8 mouse cellular contexts compared by ENCODE assay signal in genomic region chr7:34228641-34229040, GRCm38 (mm10). TPM values are rescaled to one million over a fixed set of nuclear protein-coding genes. Genes with fewer than 3 reads are reported as not detected.
A peak's percentile ranks its signal among the peaks of the same experiment; 100 is the strongest.
DNase-seq lines count a peak whose midpoint lies in the region; ATAC-seq and TF ChIP-seq lines count a peak whose summit lies in the region.
"Had no signal": no experiment of that assay in that cellular context is flagged by ENCODE, and none has a peak within 500 bp of the region (broad histone marks: within the 10 kb centered on the region; RNA-seq: fewer than 3 reads in every experiment).

No protein-coding gene starts in this region.

- peak overlapping the region; percentile 88 for H3K4me3 ChIP-seq in embryonic fibroblast, embryonic 13.5 days (ENCODE audit: insufficient read depth, low read length)
- H3K4me3 ChIP-seq in intestine, embryonic 16.5 days (ENCODE audit: low read length): peak overlapping the region; percentile 80

- WGBS in intestine, embryonic 16.5 days: 44% methylated on average over 9 of the region's 9 CpGs

- TF ChIP-seq CTCF in embryonic fibroblast, embryonic 13.5 days (IDR thresholded peaks at IDR 0.05; ENCODE audit: borderline replicate concordance, insufficient read depth, low read length): no peak

- no peak for ATAC-seq in intestine, embryonic 16.5 days
- 0 out of 2 replicates have a peak, but pooled peaks have one; percentile 11 for ATAC-seq in megakaryocyte-erythroid progenitor cell, adult 5-6 weeks (replicated peaks; ENCODE audit: low FRiP score, low TSS enrichment, poor library complexity, severe bottlenecking)

- no peak overlapping the region for H3K27ac ChIP-seq in embryonic fibroblast, embryonic 13.5 days (ENCODE audit: insufficient read depth, low read length)
- H3K27ac ChIP-seq in intestine, embryonic 16.5 days (ENCODE audit: low read length): no peak overlapping the region

- H3K27me3 ChIP-seq in intestine, embryonic 16.5 days (replicated peaks; ENCODE audit: control insufficient read depth, insufficient read depth, low read length): no peaks in the 10 kb centered on the region

- H3K9ac ChIP-seq in intestine, embryonic 16.5 days (ENCODE audit: low read depth, low read length): no peak overlapping the region

- no peak for TF ChIP-seq POLR2A in embryonic fibroblast, embryonic 13.5 days (IDR thresholded peaks at IDR 0.05; ENCODE audit: low read depth, low read length)

- peaks cover 5% of the 10 kb centered on the region; the same call in 1 of the 2 replicates for H3K36me3 ChIP-seq in intestine, embryonic 16.5 days (ENCODE audit: control insufficient read depth, insufficient read depth, low read length)

- peaks cover 12% of the 10 kb centered on the region for H3K4me1 ChIP-seq in embryonic fibroblast, embryonic 13.5 days (ENCODE audit: control insufficient read depth, insufficient read depth, low read length)
- H3K4me1 ChIP-seq in intestine, embryonic 16.5 days (ENCODE audit: control insufficient read depth, insufficient read depth, low read length): peaks cover 39% of the 10 kb centered on the region

- H3K4me2 ChIP-seq in intestine, embryonic 16.5 days (ENCODE audit: low read depth, low read length): peak overlapping the region; percentile 87

- no peaks in the 10 kb centered on the region for H3K9me3 ChIP-seq in intestine, embryonic 16.5 days (ENCODE audit: control insufficient read depth, low read length)

- DNase-seq in 416B (ENCODE audit: low read depth): peak; percentile 59
- DNase-seq in CD4-positive helper T cell, adult 2 months (ENCODE audit: low read depth, low spot score): peak; percentile 19
- no peak for DNase-seq in urinary bladder, adult 18-20 months (ENCODE audit: low spot score in 2 of 2)
- no peak for DNase-seq in embryo, embryonic 11 days

RNA-seq across cellular contexts. Expression of gene Gpi1, which starts 1.5 kb away (rescaled TPM):
- polyA plus RNA-seq in embryonic fibroblast, embryonic 13.5 days (2011; ENCODE audit: insufficient read length, low read depth, missing spikeins): 244 and 331 TPM in 2 replicates
- 448 and 487 TPM in 2 replicates for polyA plus RNA-seq in intestine, embryonic 16.5 days (2015; fragmentation: Nextera tagmentation; extraction: Ambion mirVana)
- total RNA-seq in megakaryocyte-erythroid progenitor cell, adult 5-6 weeks (2014; fragmentation: Nextera tagmentation): 178 and 238 TPM in 2 replicates
- 139 and 227 TPM in 2 replicates for total RNA-seq in megakaryocyte-erythroid progenitor cell, adult 5-6 weeks (2017)

RNA-seq across cellular contexts. Expression of gene Gm6096, which starts 22.2 kb away (rescaled TPM):
- not detected in 2 replicates for polyA plus RNA-seq in embryonic fibroblast, embryonic 13.5 days (2011; ENCODE audit: insufficient read length, low read depth, missing spikeins)
- polyA plus RNA-seq in intestine, embryonic 16.5 days (2015; fragmentation: Nextera tagmentation; extraction: Ambion mirVana): not detected in 2 replicates
- total RNA-seq in megakaryocyte-erythroid progenitor cell, adult 5-6 weeks (2014; fragmentation: Nextera tagmentation): not detected in 2 replicates
- total RNA-seq in megakaryocyte-erythroid progenitor cell, adult 5-6 weeks (2017): not detected in 2 replicates
- total RNA-seq: hematopoietic stem cell, adult 5-6 weeks had no signal

RNA-seq across cellular contexts. Expression of gene Pdcd2l, which starts 32.2 kb away (rescaled TPM):
- 16.8 and 18.6 TPM in 2 replicates for polyA plus RNA-seq in embryonic fibroblast, embryonic 13.5 days (2011; ENCODE audit: insufficient read length, low read depth, missing spikeins)
- 50.6 and 63.3 TPM in 2 replicates for polyA plus RNA-seq in intestine, embryonic 16.5 days (2015; fragmentation: Nextera tagmentation; extraction: Ambion mirVana)
- total RNA-seq in megakaryocyte-erythroid progenitor cell, adult 5-6 weeks (2014; fragmentation: Nextera tagmentation): 15.2 and 18.2 TPM in 2 replicates
- total RNA-seq in megakaryocyte-erythroid progenitor cell, adult 5-6 weeks (2017): 27.4 and 39.7 TPM in 2 replicates

RNA-seq across cellular contexts. Expression of gene Uba2, which starts 59.2 kb away (rescaled TPM):
- polyA plus RNA-seq in embryonic fibroblast, embryonic 13.5 days (2011; ENCODE audit: insufficient read length, low read depth, missing spikeins): 108 and 123 TPM in 2 replicates
- 126 and 144 TPM in 2 replicates for polyA plus RNA-seq in intestine, embryonic 16.5 days (2015; fragmentation: Nextera tagmentation; extraction: Ambion mirVana)
- total RNA-seq in megakaryocyte-erythroid progenitor cell, adult 5-6 weeks (2014; fragmentation: Nextera tagmentation): 180 and 188 TPM in 2 replicates
- 234 and 250 TPM in 2 replicates for total RNA-seq in megakaryocyte-erythroid progenitor cell, adult 5-6 weeks (2017)

Comparison
In these comparisons a context has a peak if more than half of its experiments do, and no peak if none do; other contexts are left out.
1. DNase-seq: peak in 416B (single experiment) and CD4-positive helper T cell, adult 2 months (single experiment); none in urinary bladder, adult 18-20 months (0 of 2) and embryo, embryonic 11 days (single experiment).